Mouse (Mus musculus): ENCODE data around the gene Vmn1r191. TPM values are rescaled to one million over a fixed set of nuclear protein-coding genes. Genes with fewer than 3 reads are reported as not detected.

The Vmn1r191 gene
- polyA plus RNA-seq, 1 experiment from 2014 or later: not detected

Small RNAs within 50 kb of the gene (microRNA-seq; reads per million reads assigned to microRNA genes)
- gene Gm23282: not detected
- gene Gm25084: not detected

Other genes with a start within 250 kb of the Vmn1r191 start
- 6.0 and 7.1 TPM in 2 replicates for gene Zfp184, start 238.9 kb downstream of the Vmn1r191 start, polyA plus RNA-seq (2014; fragmentation: Nextera tagmentation; extraction: Ambion mirVana)
- gene Pom121l2, start 202.8 kb downstream of the Vmn1r191 start, polyA plus RNA-seq (2014; fragmentation: Nextera tagmentation; extraction: Ambion mirVana): not detected in 2 replicates
- gene Prss16, start 174.2 kb downstream of the Vmn1r191 start, polyA plus RNA-seq (2014; fragmentation: Nextera tagmentation; extraction: Ambion mirVana): 0.88 TPM in 1 of 2 replicates, not detected in the other
- gene Hist1h2ah, start 148.4 kb downstream of the Vmn1r191 start, polyA plus RNA-seq (2014; fragmentation: Nextera tagmentation; extraction: Ambion mirVana): 2.9 and 6.8 TPM in 2 replicates
- gene Hist1h2bk, start 148.1 kb downstream of the Vmn1r191 start, polyA plus RNA-seq (2014; fragmentation: Nextera tagmentation; extraction: Ambion mirVana): 1.9 and 2.3 TPM in 2 replicates
- gene Hist1h4i, start 142.6 kb downstream of the Vmn1r191 start, polyA plus RNA-seq (2014; fragmentation: Nextera tagmentation; extraction: Ambion mirVana): 8.1 and 9.3 TPM in 2 replicates
- gene Hist1h2ag, start 141.0 kb downstream of the Vmn1r191 start, polyA plus RNA-seq (2014; fragmentation: Nextera tagmentation; extraction: Ambion mirVana): 9.7 and 11.2 TPM in 2 replicates
- 2.5 and 2.6 TPM in 2 replicates for gene Hist1h2bj, start 140.8 kb downstream of the Vmn1r191 start, polyA plus RNA-seq (2014; fragmentation: Nextera tagmentation; extraction: Ambion mirVana)
- not detected in 2 replicates for gene Vmn1r188, start 99.5 kb downstream of the Vmn1r191 start, polyA plus RNA-seq (2014; fragmentation: Nextera tagmentation; extraction: Ambion mirVana)
- not detected in 2 replicates for gene Vmn1r189, start 78.1 kb downstream of the Vmn1r191 start, polyA plus RNA-seq (2014; fragmentation: Nextera tagmentation; extraction: Ambion mirVana)
- not detected in 2 replicates for gene Vmn1r192, start 7.2 kb upstream of the Vmn1r191 start, polyA plus RNA-seq (2014; fragmentation: Nextera tagmentation; extraction: Ambion mirVana)
- gene Vmn1r193, start 39.2 kb upstream of the Vmn1r191 start, polyA plus RNA-seq (2014; fragmentation: Nextera tagmentation; extraction: Ambion mirVana): not detected in 2 replicates
- not detected in 2 replicates for gene Vmn1r194, start 60.2 kb upstream of the Vmn1r191 start, polyA plus RNA-seq (2014; fragmentation: Nextera tagmentation; extraction: Ambion mirVana)
- gene Vmn1r195, start 86.6 kb upstream of the Vmn1r191 start, polyA plus RNA-seq (2014; fragmentation: Nextera tagmentation; extraction: Ambion mirVana): not detected in 2 replicates
- not detected in 2 replicates for gene Vmn1r196, start 106.0 kb upstream of the Vmn1r191 start, polyA plus RNA-seq (2014; fragmentation: Nextera tagmentation; extraction: Ambion mirVana)
- not detected in 2 replicates for gene Vmn1r197, start 140.6 kb upstream of the Vmn1r191 start, polyA plus RNA-seq (2014; fragmentation: Nextera tagmentation; extraction: Ambion mirVana)
- not detected in 2 replicates for gene Vmn1r198, start 166.4 kb upstream of the Vmn1r191 start, polyA plus RNA-seq (2014; fragmentation: Nextera tagmentation; extraction: Ambion mirVana)
- gene Vmn1r199, start 195.8 kb upstream of the Vmn1r191 start, polyA plus RNA-seq (2014; fragmentation: Nextera tagmentation; extraction: Ambion mirVana): not detected in 2 replicates
- gene Vmn1r200, start 206.4 kb upstream of the Vmn1r191 start, polyA plus RNA-seq (2014; fragmentation: Nextera tagmentation; extraction: Ambion mirVana): not detected in 2 replicates